Mouse (Mus musculus): ENCODE data around the gene Rad23b.

DNA sequence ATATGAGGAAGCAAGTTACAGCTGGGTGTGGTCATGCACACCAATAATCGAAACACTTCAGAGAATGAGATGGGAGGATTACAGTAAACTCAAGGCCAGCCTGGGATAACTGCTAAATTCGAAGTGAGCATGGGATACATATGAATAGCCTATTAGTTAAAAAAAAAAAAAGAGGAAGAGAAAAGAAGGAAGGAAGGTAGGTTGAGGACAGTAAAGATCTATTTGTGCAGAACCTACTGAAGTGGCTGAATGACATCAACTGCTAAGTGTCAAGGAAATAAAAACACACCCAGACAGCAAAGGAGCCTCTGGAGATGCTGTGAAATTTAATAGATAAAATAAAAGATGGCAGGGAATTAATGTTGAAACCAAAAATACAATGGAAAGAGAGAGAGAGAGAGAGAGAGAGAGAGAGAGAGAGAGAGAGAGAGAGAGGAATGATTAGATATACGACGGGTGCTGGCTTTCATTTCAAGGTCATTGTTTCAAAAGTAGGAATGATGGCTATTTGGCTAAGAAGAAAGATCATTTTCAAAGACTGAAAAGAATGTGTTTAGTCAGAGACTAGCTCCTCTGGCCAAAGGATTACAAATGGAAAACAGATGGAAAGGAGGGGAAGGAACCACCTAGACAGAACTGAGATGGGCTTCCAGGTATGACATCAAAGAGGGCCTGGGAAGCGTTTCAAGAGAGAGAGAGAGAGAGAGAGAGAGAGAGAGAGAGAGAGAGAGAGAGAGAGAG is 14.6 kb upstream of the Rad23b start:
- TF ChIP-seq CTCF (IDR thresholded peaks at IDR 0.05; ENCODE audit: borderline replicate concordance, insufficient read depth, low read length) (no peak), POLR2A (IDR thresholded peaks at IDR 0.05; ENCODE audit: low read depth, low read length) (no peak)

All from embryonic fibroblast, embryonic 13.5 days (primary cell).